Mouse (Mus musculus): ENCODE data around the gene Gm49361.

GRCm38 (mm10) chr14:57679523-57679922 is 66.4 kb downstream of the Gm49361 start:
- no peak for TF ChIP-seq POLR2A (IDR thresholded peaks at IDR 0.05; ENCODE audit: low read depth, low read length)
- no peak for TF ChIP-seq CTCF (IDR thresholded peaks at IDR 0.05; ENCODE audit: extremely low read depth, insufficient read length, insufficient replicate concordance, low read depth, low read length)

Measured in small intestine, adult 2 months (tissue).